Mouse (Mus musculus): ENCODE measurements around the gene Nodal. TPM values are rescaled to one million over a fixed set of nuclear protein-coding genes. Genes with fewer than 3 reads are reported as not detected.

Gene Nodal
- polyA plus RNA-seq, 1 experiment from 2014 or later, result not detected

GRCm38 (mm10) chr10:61466242-61466641 is 48.5 kb downstream of the Nodal start:
- 54% methylated on average over 8 of the region's 8 CpGs for WGBS (ENCODE audit: insufficient replicate concordance)
- Histone ChIP-seq H3K9ac (ENCODE audit: low read depth, low read length) (no peak overlapping the region), H3K4me3 (ENCODE audit: low read depth, low read length) (no peak overlapping the region), H3K36me3 (ENCODE audit: control insufficient read depth, insufficient read depth, low read length) (no peaks in the 10 kb centered on the region), H3K9me3 (replicated peaks; ENCODE audit: control insufficient read depth, low read length) (no peaks in the 10 kb centered on the region), H3K27me3 (ENCODE audit: control insufficient read depth, insufficient read depth, low read length) (no peaks in the 10 kb centered on the region), H3K4me1 (ENCODE audit: control insufficient read depth, insufficient read depth, low read length) (no peaks in the 10 kb centered on the region), H3K27ac (ENCODE audit: low read depth, low read length) (no peak overlapping the region), H3K4me2 (no peak overlapping the region)
- no peak for ATAC-seq (replicated peaks; ENCODE audit: insufficient number of reproducible peaks, low FRiP score, low TSS enrichment)

GRCm38 (mm10) chr10:61466873-61467272 is 49.1 kb downstream of the Nodal start:
- Histone ChIP-seq H3K9ac (ENCODE audit: low read depth, low read length) (no peak overlapping the region), H3K27me3 (ENCODE audit: control insufficient read depth, insufficient read depth, low read length) (no peaks in the 10 kb centered on the region), H3K9me3 (replicated peaks; ENCODE audit: control insufficient read depth, low read length) (no peaks in the 10 kb centered on the region), H3K4me1 (ENCODE audit: control insufficient read depth, insufficient read depth, low read length) (no peaks in the 10 kb centered on the region), H3K4me2 (no peak overlapping the region), H3K36me3 (ENCODE audit: control insufficient read depth, insufficient read depth, low read length) (no peaks in the 10 kb centered on the region), H3K4me3 (ENCODE audit: low read depth, low read length) (no peak overlapping the region), H3K27ac (ENCODE audit: low read depth, low read length) (no peak overlapping the region)
- WGBS (ENCODE audit: insufficient replicate concordance), result 29% methylated on average over 5 of the region's 5 CpGs
- no peak for ATAC-seq (replicated peaks; ENCODE audit: insufficient number of reproducible peaks, low FRiP score, low TSS enrichment)

GRCm38 (mm10) chr10:61468900-61469299 is 51.1 kb downstream of the Nodal start:
- ATAC-seq (replicated peaks; ENCODE audit: insufficient number of reproducible peaks, low FRiP score, low TSS enrichment), result no peak
- no peak overlapping the region for H3K27ac ChIP-seq (ENCODE audit: low read depth, low read length)

GRCm38 (mm10) chr10:61473640-61474039 is 55.9 kb downstream of the Nodal start:
- H3K36me3 ChIP-seq (ENCODE audit: control insufficient read depth, insufficient read depth, low read length), result no peaks in the 10 kb centered on the region
- H3K9me3 ChIP-seq (replicated peaks; ENCODE audit: control insufficient read depth, low read length), result no peaks in the 10 kb centered on the region
- no peak for ATAC-seq (replicated peaks; ENCODE audit: insufficient number of reproducible peaks, low FRiP score, low TSS enrichment)
- H3K4me2 ChIP-seq, result no peak overlapping the region
- H3K4me3 ChIP-seq (ENCODE audit: low read depth, low read length), result no peak overlapping the region
- peaks cover 13% of the 10 kb centered on the region; the same call in 1 of the 2 replicates for H3K4me1 ChIP-seq (ENCODE audit: control insufficient read depth, insufficient read depth, low read length)
- H3K27me3 ChIP-seq (ENCODE audit: control insufficient read depth, insufficient read depth, low read length), result no peaks in the 10 kb centered on the region
- H3K27ac ChIP-seq (ENCODE audit: low read depth, low read length), result peak overlapping the region; percentile 62
- WGBS (ENCODE audit: insufficient replicate concordance), result 41% methylated on average over 3 of the region's 3 CpGs
- no peak overlapping the region for H3K9ac ChIP-seq (ENCODE audit: low read depth, low read length)

More at GRCm38 (mm10) chr10:61468900-61469299, 51.1 kb downstream of the Nodal start:
- Histone ChIP-seq H3K4me3 (ENCODE audit: low read depth, low read length) (no peak overlapping the region), H3K9ac (ENCODE audit: low read depth, low read length) (no peak overlapping the region), H3K4me2 (no peak overlapping the region), H3K4me1 (ENCODE audit: control insufficient read depth, insufficient read depth, low read length) (no peaks in the 10 kb centered on the region), H3K36me3 (ENCODE audit: control insufficient read depth, insufficient read depth, low read length) (no peaks in the 10 kb centered on the region), H3K27me3 (ENCODE audit: control insufficient read depth, insufficient read depth, low read length) (no peaks in the 10 kb centered on the region), H3K9me3 (replicated peaks; ENCODE audit: control insufficient read depth, low read length) (no peaks in the 10 kb centered on the region)
- WGBS (ENCODE audit: insufficient replicate concordance), result 60% methylated on average over 7 of the region's 7 CpGs

GRCm38 (mm10) chr10:61474344-61474743 is 56.6 kb downstream of the Nodal start:
- no peak overlapping the region for H3K4me3 ChIP-seq (ENCODE audit: low read depth, low read length)
- H3K4me1 ChIP-seq (ENCODE audit: control insufficient read depth, insufficient read depth, low read length), result peaks cover 13% of the 10 kb centered on the region; the same call in 1 of the 2 replicates
- no peak overlapping the region for H3K4me2 ChIP-seq
- H3K36me3 ChIP-seq (ENCODE audit: control insufficient read depth, insufficient read depth, low read length), result no peaks in the 10 kb centered on the region
- ATAC-seq (replicated peaks; ENCODE audit: insufficient number of reproducible peaks, low FRiP score, low TSS enrichment), result no peak
- 75% methylated on average over 1 of the region's 1 CpGs for WGBS (ENCODE audit: insufficient replicate concordance)
- H3K9me3 ChIP-seq (replicated peaks; ENCODE audit: control insufficient read depth, low read length), result no peaks in the 10 kb centered on the region
- H3K27ac ChIP-seq (ENCODE audit: low read depth, low read length), result peak overlapping the region; percentile 62
- no peak overlapping the region for H3K9ac ChIP-seq (ENCODE audit: low read depth, low read length)
- H3K27me3 ChIP-seq (ENCODE audit: control insufficient read depth, insufficient read depth, low read length), result no peaks in the 10 kb centered on the region

Other genes with a start within 250 kb of the Nodal start
- gene Tbata, start 246.0 kb upstream of the Nodal start, polyA plus RNA-seq (2014; fragmentation: Nextera tagmentation; extraction: Ambion mirVana), result not detected in 2 replicates
- gene Adamts14, start 144.5 kb upstream of the Nodal start, polyA plus RNA-seq (2014; fragmentation: Nextera tagmentation; extraction: Ambion mirVana), result 0.59 and 0.64 TPM in 2 replicates
- 0.10 TPM in 1 of 2 replicates, not detected in the other for gene Prf1, start 120.1 kb upstream of the Nodal start, polyA plus RNA-seq (2014; fragmentation: Nextera tagmentation; extraction: Ambion mirVana)
- gene Pald1, start 34.4 kb upstream of the Nodal start, polyA plus RNA-seq (2014; fragmentation: Nextera tagmentation; extraction: Ambion mirVana), result 17.5 and 22.5 TPM in 2 replicates
- 21.2 and 28.6 TPM in 2 replicates for gene Eif4ebp2, start 34.7 kb downstream of the Nodal start, polyA plus RNA-seq (2014; fragmentation: Nextera tagmentation; extraction: Ambion mirVana)
- gene Lrrc20, start 57.8 kb downstream of the Nodal start, polyA plus RNA-seq (2014; fragmentation: Nextera tagmentation; extraction: Ambion mirVana), result 12.1 and 14.8 TPM in 2 replicates
- 0.13 and 0.15 TPM in 2 replicates for gene Npffr1, start 177.5 kb downstream of the Nodal start, polyA plus RNA-seq (2014; fragmentation: Nextera tagmentation; extraction: Ambion mirVana)
- 158 and 160 TPM in 2 replicates for gene Ppa1, start 230.6 kb downstream of the Nodal start, polyA plus RNA-seq (2014; fragmentation: Nextera tagmentation; extraction: Ambion mirVana)